Mouse (Mus musculus) ES-CJ7 (cell line): ENCODE results near the gene Fbln5.

Source experiments
- DNase-seq: peaks from one replicate; pipeline ENCODE4 v3.0.0; 2011; ENCODE audit warnings: low read depth, low spot score

Fbln5 gene

DNA sequence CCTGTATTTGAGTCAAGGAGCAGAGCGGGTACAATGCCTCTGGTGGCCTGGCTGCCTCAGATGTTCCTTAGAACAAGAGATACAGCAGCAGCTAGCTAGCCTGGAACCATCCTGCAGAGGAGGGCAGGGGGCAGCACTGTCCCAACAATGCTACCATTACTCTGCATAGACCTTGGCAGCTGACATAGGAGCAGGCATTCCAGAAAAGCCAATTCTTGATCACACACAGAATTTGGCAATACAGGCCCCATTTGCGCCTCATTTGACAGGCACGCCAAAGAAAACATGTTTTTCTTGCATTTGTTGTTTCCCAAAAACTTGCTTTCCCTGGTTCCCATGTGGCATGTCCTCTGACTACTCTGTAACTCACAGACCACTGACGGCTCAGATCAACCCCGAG, 56.8 kb downstream of the Fbln5 start:
- no peak for DNase-seq

DNA sequence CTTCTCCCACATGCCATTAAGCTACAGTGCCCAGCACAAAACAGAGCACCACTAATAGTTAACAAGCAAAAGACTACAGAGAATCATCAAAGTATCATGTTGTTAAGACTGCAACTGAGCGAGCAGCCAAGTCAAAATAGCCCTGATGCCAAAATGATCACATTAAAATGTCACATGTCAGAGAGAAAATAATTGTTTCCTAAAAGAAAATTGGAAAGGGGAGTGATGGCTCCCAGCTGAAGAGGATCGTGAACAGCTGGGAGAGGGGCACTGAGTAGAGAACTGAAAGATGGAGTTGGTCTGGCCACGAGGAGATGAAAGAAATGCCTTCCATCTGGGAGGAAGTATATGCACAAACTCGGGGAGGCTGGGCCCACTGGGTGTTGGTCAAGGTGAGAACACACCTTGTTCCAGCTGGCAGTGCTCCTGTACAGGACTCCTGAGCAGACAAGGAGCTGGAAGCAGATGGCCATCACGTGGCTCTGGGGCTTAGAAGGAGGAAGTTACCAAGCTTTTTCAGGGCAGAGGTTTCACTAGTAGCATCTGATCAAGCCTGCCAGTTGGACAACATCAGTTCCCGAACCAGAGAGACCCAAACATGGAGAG, 59.3 kb downstream of the Fbln5 start:
- DNase-seq: no peak

DNA sequence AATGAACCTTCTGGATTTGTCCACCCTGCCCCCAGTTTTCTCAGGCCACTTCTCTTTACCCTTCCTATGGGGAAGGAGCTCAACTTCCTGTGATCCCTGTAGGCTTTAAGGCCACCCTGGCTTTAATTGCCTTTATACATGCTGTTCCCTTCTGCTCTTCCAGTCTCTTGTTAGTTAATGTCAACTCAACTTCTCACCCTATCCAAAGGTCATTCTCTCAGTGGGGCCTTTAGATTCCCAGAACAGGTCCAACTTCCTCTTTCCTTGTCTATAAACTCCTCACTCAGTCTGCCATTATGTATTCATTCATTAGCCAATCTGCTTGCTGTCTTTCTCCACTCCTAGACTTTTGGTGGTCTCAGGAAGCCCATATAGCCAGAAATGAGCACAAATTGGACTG, 60.2 kb downstream of the Fbln5 start:
- no peak for DNase-seq

DNA sequence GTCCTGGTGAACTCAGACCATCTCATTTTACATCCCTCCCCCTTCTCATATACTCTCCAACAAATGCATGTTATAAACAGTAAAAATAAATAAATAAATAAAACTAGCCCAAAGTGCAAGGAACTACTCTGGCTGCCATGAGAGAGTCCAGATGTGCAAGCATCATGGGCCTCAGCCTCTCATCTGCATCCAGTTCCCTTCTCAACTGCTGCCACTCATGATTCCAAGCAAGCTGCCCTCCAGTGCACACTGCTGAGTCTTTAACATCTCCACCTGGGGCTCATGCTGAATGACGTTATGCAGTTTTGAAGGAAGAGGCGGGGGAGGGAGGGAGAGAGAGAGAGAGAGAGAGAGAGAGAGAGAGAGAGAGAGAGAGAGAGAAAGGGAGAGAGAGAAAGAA, 76.5 kb downstream of the Fbln5 start:
- no peak for DNase-seq

DNA sequence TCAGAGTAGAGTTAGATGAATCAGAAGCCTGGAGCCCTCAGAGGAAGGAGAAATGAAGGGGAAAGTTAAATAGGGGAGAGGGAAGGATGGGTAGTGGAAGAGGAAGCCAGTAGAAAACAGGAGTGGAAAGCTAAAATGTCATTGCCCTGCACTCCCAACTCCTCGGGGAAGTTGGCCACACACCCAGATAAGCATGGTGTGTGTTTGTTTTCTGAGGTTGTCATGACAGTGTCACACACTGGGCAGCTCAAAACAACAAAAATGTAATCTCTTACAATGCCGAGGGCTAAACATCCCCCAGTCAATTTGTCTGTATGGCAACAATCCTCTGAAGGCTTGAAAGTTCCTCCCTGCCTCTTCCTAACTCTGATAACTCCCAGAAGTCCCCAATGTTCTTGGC, 78.4 kb downstream of the Fbln5 start:
- DNase-seq: no peak

DNA sequence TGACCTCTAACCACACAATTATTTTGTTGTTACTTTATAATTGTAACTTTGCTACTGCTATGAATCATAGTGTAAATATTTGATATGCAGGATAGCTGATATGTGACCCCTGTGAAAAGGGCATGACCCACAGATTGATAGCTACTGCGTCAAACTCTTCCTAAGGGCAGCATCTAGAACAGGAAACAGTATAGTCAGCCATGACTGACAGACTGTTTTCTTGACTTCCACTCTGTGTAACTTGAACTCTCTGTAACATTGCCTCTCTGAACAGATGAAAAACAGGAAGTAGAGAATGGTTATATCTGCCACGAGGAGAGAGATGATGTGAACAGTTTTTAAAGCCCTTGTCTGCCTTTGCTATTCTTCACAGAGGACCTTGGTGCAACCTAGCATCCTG, 78.8 kb downstream of the Fbln5 start:
- no peak for DNase-seq

DNA sequence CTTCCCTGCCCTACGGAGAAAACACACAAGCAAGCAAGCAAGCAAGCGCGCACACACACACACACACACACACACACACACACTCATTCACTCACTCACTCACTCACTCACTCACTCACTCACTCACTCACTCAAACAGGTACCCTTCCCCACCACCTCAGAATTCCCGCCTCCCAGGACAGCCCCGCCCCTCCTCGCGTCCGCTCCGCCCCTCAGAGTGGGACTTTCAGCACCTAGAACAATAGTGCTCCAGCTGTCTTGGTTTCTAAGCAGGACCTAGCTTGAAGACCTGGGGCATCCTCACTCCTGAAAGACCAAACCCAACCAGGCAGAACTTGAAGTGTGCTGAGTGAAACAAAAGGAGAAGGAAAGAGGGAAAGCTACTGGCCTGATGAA, 100.1 kb downstream of the Fbln5 start:
- DNase-seq: peak; percentile 87

DNA sequence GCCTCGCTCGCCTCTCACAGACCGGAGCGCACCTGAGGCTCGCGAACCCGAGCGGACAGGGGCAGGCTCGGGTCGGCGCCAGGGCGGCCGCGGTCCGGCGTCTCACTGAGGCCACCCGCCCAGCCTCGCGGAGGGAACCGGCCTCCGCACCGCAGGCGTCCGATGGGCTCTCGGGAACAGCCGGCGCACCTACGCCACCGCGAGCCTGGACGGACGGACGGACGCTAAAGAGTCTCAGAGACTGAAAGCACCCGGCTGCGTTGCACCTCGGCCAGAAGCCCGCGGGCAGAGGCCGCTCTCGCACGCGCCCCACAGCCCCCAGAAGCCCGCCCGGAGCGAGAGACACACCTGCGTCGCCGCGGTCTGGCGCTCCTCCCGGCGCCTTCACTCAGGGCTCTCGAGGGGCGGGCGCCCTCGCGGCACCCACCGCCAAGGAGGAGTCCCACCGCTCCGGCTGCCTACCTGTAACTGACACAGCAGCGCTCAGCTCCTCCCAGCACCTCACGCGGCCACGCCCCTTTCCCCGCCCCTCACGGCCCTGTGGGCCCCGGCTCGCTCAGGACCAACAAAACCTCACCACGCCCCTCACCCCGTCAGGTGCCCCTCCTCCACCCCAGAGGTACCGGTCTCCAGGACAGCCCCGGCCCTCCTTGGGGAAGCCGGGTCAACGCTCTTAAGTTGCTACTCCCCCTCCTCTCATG, 100.7 kb downstream of the Fbln5 start, which contains the start of gene Tc2n:
TSS of gene Tc2n (minus strand) at position 470 of the 701 bp plus-strand sequence.
- DNase-seq: peak; percentile 86

DNA sequence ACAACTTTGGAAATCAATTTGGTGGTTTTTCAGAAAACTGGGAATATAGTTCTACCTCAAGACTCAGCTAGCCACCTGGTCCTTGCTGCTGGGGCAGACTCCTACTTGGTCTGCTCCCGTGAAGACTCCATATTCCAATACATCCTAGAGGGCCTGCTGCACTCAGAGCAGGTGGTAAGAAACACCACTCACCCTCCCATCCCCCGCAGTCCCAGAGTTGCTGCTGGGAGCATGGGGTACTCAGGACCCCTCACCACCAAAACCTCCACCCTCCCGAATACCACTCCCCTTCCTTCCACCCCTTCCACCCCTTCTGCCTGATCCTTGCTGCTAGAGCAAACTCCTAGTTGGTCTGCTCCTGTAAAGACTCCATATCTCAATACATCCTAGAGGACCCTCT, 119.7 kb downstream of the Fbln5 start:
- no peak for DNase-seq
